Mouse (Mus musculus) neural tube, embryonic 10.5 days (tissue): ENCODE data around the gene Ndufa11.

ENCODE experiments used
- DNase-seq: peaks from one replicate; pipeline ENCODE4 v3.0.0-alpha.2; 2017; ENCODE audit warnings: low spot score; ENCODE audit errors: extremely low spot score

Gene Ndufa11

GRCm38 (mm10) chr17:56715914-56716654, 1.5 kb upstream of the Ndufa11 start:
- DNase-seq, result no peak

- peak; percentile 98 for DNase-seq
Measured at GRCm38 (mm10) chr17:56716655-56717362, 758 bp upstream of the Ndufa11 start.

GRCm38 (mm10) chr17:56722441-56722840, 4.9 kb downstream of the Ndufa11 start:
- peak; percentile 38 for DNase-seq

GRCm38 (mm10) chr17:56723419-56724161, 6.0 kb downstream of the Ndufa11 start:
- no peak for DNase-seq

GRCm38 (mm10) chr17:56727029-56727649, 9.6 kb downstream of the Ndufa11 start:
- peak; percentile 45 for DNase-seq

- DNase-seq, result peak; percentile 41
Measured at GRCm38 (mm10) chr17:56727659-56728058, 10.1 kb downstream of the Ndufa11 start.

GRCm38 (mm10) chr17:56728117-56728516, 10.6 kb downstream of the Ndufa11 start:
- DNase-seq, result no peak

GRCm38 (mm10) chr17:56729151-56729550, 11.6 kb downstream of the Ndufa11 start:
- no peak for DNase-seq

GRCm38 (mm10) chr17:56729656-56730055, 12.1 kb downstream of the Ndufa11 start:
- no peak for DNase-seq

GRCm38 (mm10) chr17:56736534-56736933, 19.0 kb downstream of the Ndufa11 start:
- DNase-seq, result no peak

- no peak for DNase-seq
Measured at GRCm38 (mm10) chr17:56738221-56738620, 20.7 kb downstream of the Ndufa11 start.

- no peak for DNase-seq
Measured at GRCm38 (mm10) chr17:56740118-56740787, 22.7 kb downstream of the Ndufa11 start.

- DNase-seq, result no peak
Measured at GRCm38 (mm10) chr17:56740788-56741160, 23.2 kb downstream of the Ndufa11 start.

GRCm38 (mm10) chr17:56744173-56744572, 26.6 kb downstream of the Ndufa11 start:
- DNase-seq, result no peak

GRCm38 (mm10) chr17:56751404-56752072, 34.0 kb downstream of the Ndufa11 start:
- peak; percentile 63 for DNase-seq

GRCm38 (mm10) chr17:56753452-56753851, 35.9 kb downstream of the Ndufa11 start:
- DNase-seq, result no peak

GRCm38 (mm10) chr17:56754271-56755185, 37.0 kb downstream of the Ndufa11 start:
- no peak for DNase-seq

GRCm38 (mm10) chr17:56756703-56757399, 39.3 kb downstream of the Ndufa11 start:
- DNase-seq, result no peak
